Mouse (Mus musculus) left cerebral cortex, postnatal 14 days (tissue): ENCODE measurements around the gene Ccdc13. TPM values are rescaled to one million over a fixed set of nuclear protein-coding genes. Genes with fewer than 3 reads are reported as not detected.

Experiments
- DNase-seq, 2 experiments: peaks; one replicate each; pipeline ENCODE4 v3.0.0; 2021 to 2022; ENCODE audit warnings: low spot score in 2 of 2, mixed read lengths in 1 of 2
- intact Hi-C: fragments of 180-260 bp; cut with DNase I; formaldehyde crosslinking; loops from one replicate; pipeline ENCODE4 v1.15.1; 2025
- long read RNA-seq, 2 experiments: library from polyadenylated mRNA; stranded (forward); transcript quantifications; one replicate each; pipeline ENCODE4 v2.0.0; 2021
- total RNA-seq, 2 experiments: library from RNA; stranded (reverse); gene quantifications; 2 replicates each; pipeline ENCODE4 v1.2.3; 2021

Ccdc13 gene
- total RNA-seq = 1 to 10 TPM; 9.1 to 9.3 TPM
- long read RNA-seq, experiment 1, transcript Ccdc13-201 (6 exons, 760 nt) = major isoform, 5 of 14 reads
- long read RNA-seq, experiment 1, partial matches to known transcripts = 4 of 14 reads
- long read RNA-seq, experiment 1, other reads (novel, unspliced or antisense) = 5 of 14 reads
- long read RNA-seq, experiment 2, transcript Ccdc13-201 (6 exons, 760 nt) = major isoform, 5 of 14 reads
- long read RNA-seq, experiment 2, partial matches to known transcripts = 4 of 14 reads
- long read RNA-seq, experiment 2, other reads (novel, unspliced or antisense) = 5 of 14 reads

GRCm38 (mm10) chr9:121838829-121839621 is at the start of gene Ccdc13:
TSS of gene Ccdc13 (minus strand) at chr9:121839461.
- peak; percentile 88 to 91 for DNase-seq
- intact Hi-C loops = no loop called here

- intact Hi-C loops = loop anchor here (5.0 kb wide), 1 partner anchor 105 kb away; no protein-coding TSS in a partner anchor
- DNase-seq = no peak
Observed at GRCm38 (mm10) chr9:121882015-121882457, 42.8 kb upstream of the Ccdc13 start.

GRCm38 (mm10) chr9:121881301-121881700 is 42.0 kb upstream of the Ccdc13 start:
- DNase-seq = peak; percentile 52 to 74
- intact Hi-C loops = loop anchor here (5.0 kb wide), 1 partner anchor 106 kb away; no protein-coding TSS in a partner anchor

- intact Hi-C loops = loop anchor here (5.0 kb wide), 1 partner anchor 106 kb away; no protein-coding TSS in a partner anchor
Observed at GRCm38 (mm10) chr9:121880840-121881239, 41.6 kb upstream of the Ccdc13 start.

GRCm38 (mm10) chr9:121877052-121877740 is 37.9 kb upstream of the Ccdc13 start:
- DNase-seq = peak; percentile 80 to 83
- intact Hi-C loops = loop anchor here (2.0 to 5.0 kb wide), 2 partner anchors 30 to 45 kb away; no protein-coding TSS in a partner anchor

More at GRCm38 (mm10) chr9:121880840-121881239, 41.6 kb upstream of the Ccdc13 start:
- DNase-seq = peak; percentile 79 to 88

GRCm38 (mm10) chr9:121873578-121873977 is 34.3 kb upstream of the Ccdc13 start:
- intact Hi-C loops = no loop called here
- DNase-seq = no peak

- intact Hi-C loops = no loop called here
- no peak for DNase-seq
Observed at GRCm38 (mm10) chr9:121872062-121872683, 32.9 kb upstream of the Ccdc13 start.

GRCm38 (mm10) chr9:121869973-121870515 is 30.8 kb upstream of the Ccdc13 start:
- DNase-seq = no peak
- intact Hi-C loops = no loop called here

- DNase-seq = no peak
- intact Hi-C loops = no loop called here
Observed at GRCm38 (mm10) chr9:121869432-121869831, 30.2 kb upstream of the Ccdc13 start.

GRCm38 (mm10) chr9:121868236-121868635 is 29.0 kb upstream of the Ccdc13 start:
- intact Hi-C loops = no loop called here
- no peak for DNase-seq

GRCm38 (mm10) chr9:121867632-121868031 is 28.4 kb upstream of the Ccdc13 start:
- intact Hi-C loops = no loop called here

GRCm38 (mm10) chr9:121865425-121866008 is 26.3 kb upstream of the Ccdc13 start:
- no peak for DNase-seq
- intact Hi-C loops = no loop called here

More at GRCm38 (mm10) chr9:121867632-121868031, 28.4 kb upstream of the Ccdc13 start:
- DNase-seq = no peak

- DNase-seq = no peak
- intact Hi-C loops = no loop called here
Observed at GRCm38 (mm10) chr9:121864837-121865236, 25.6 kb upstream of the Ccdc13 start.

- DNase-seq = no peak
- intact Hi-C loops = no loop called here
Observed at GRCm38 (mm10) chr9:121860921-121861320, 21.7 kb upstream of the Ccdc13 start.

GRCm38 (mm10) chr9:121859345-121859744 is 20.1 kb upstream of the Ccdc13 start:
- no peak for DNase-seq
- intact Hi-C loops = no loop called here

GRCm38 (mm10) chr9:121858153-121858488 is 18.9 kb upstream of the Ccdc13 start, which contains the start of gene Higd1a:
TSS of gene Higd1a (minus strand) at chr9:121858362.
- DNase-seq = no peak
- intact Hi-C loops = no loop called here

- intact Hi-C loops = no loop called here
- DNase-seq = peak; percentile 98
Observed at GRCm38 (mm10) chr9:121857474-121858152, 18.4 kb upstream of the Ccdc13 start.
